Mouse (Mus musculus) liver, embryonic 12.5 days (tissue): ENCODE measurements at regions not wholly inside any gene's neighbourhood (a gene's known extent, or its start where the extent isn't known, plus 50 kb on each side); places are given as distances from the start of the nearest gene placed in this dataset.
A peak's percentile ranks its signal among the peaks of the same experiment; 100 is the strongest.
"Not testable (repeated sequence)": the region's sequence is repeated elsewhere in the genome, so short reads cannot be mapped to it uniquely, and the experiment has no call there.

Source experiments
- ATAC-seq: fragments of 200-750 bp; cut with Nextera tagmentation; 2 replicates; pipeline ENCODE4 v1.8.0; 2017; ENCODE audit warnings: moderate number of reproducible peaks, mild to moderate bottlenecking, moderate library complexity
- H3K27ac ChIP-seq: fragments of 300-500 bp; sonication (generic); 2 replicates; pipeline ENCODE4 v1.5.1; 2016; ENCODE audit warnings: mild to moderate bottlenecking
- H3K27me3 ChIP-seq: fragments of 300-500 bp; sonication (generic); replicated peaks from 2 replicates; pipeline ENCODE4 v1.6.1; 2016; ENCODE audit warnings: mild to moderate bottlenecking, moderate library complexity
- H3K36me3 ChIP-seq: fragments of 300-500 bp; sonication (generic); 2 replicates; pipeline ENCODE4 v1.6.1; 2016; ENCODE audit warnings: mild to moderate bottlenecking, moderate library complexity
- H3K4me1 ChIP-seq: fragments of 300-500 bp; sonication (generic); 2 replicates; pipeline ENCODE4 v1.6.1; 2016
- H3K4me2 ChIP-seq: fragments of 300-500 bp; sonication (generic); 2 replicates; pipeline ENCODE4 v1.6.1; 2016; ENCODE audit warnings: mild to moderate bottlenecking, moderate library complexity
- H3K4me3 ChIP-seq: fragments of 300-500 bp; sonication (generic); 2 replicates; pipeline ENCODE4 v1.5.1; 2016; ENCODE audit warnings: mild to moderate bottlenecking, moderate library complexity
- H3K9ac ChIP-seq: fragments of 300-500 bp; sonication (generic); 2 replicates; pipeline ENCODE4 v1.6.1; 2016; ENCODE audit warnings: mild to moderate bottlenecking, moderate library complexity
- H3K9me3 ChIP-seq: fragments of 300-500 bp; sonication (generic); replicated peaks from 2 replicates; pipeline ENCODE4 v1.6.1; 2016; ENCODE audit warnings: mild to moderate bottlenecking, moderate library complexity
- WGBS: fragments of 180-500 bp; shearing (Covaris S2); methylation state at CpG from one replicate; pipeline ENCODE4 v1.1.7; 2016; ENCODE audit not compliant: insufficient replicate concordance; 5-methylcytosine and 5-hydroxymethylcytosine counted together

- H3K27ac ChIP-seq, result no peak overlapping the region
- no peak overlapping the region for H3K9ac ChIP-seq
- H3K4me2 ChIP-seq, result no peak overlapping the region
- WGBS, result 50% methylated on average over 1 of the region's 1 CpGs
- no peaks in the 10 kb centered on the region for H3K36me3 ChIP-seq
- ATAC-seq, result no peak
- H3K9me3 ChIP-seq, result no peaks in the 10 kb centered on the region
- H3K4me1 ChIP-seq, result peaks cover 10% of the 10 kb centered on the region; the same call in 1 of the 2 replicates
- peaks cover 6% of the 10 kb centered on the region for H3K27me3 ChIP-seq
- H3K4me3 ChIP-seq, result no peak overlapping the region
These were observed 61.2 kb downstream of the Maged1 start for GRCm38 (mm10) chrX:94480748-94481147.

GRCm38 (mm10) chrX:94467654-94468053 lies 74.3 kb downstream of the Maged1 start:
- H3K4me1 ChIP-seq, result peaks cover 19% of the 10 kb centered on the region
- WGBS, result no CpG with 5 or more reads among the region's 3 CpGs
- not testable (repeated sequence) for H3K36me3 ChIP-seq, H3K9ac ChIP-seq, H3K9me3 ChIP-seq, H3K4me2 ChIP-seq, H3K27ac ChIP-seq, H3K4me3 ChIP-seq
- peak; percentile 99 for ATAC-seq
- peaks cover 11% of the 10 kb centered on the region; the same call in 1 of the 2 replicates for H3K27me3 ChIP-seq
